Mouse (Mus musculus): ENCODE measurements around the gene Abcf1. TPM values are rescaled to one million over a fixed set of nuclear protein-coding genes. Genes with fewer than 3 reads are reported as not detected.
A peak's percentile ranks its signal among the peaks of the same experiment; 100 is the strongest.
"Not testable (repeated sequence)": the region's sequence is repeated elsewhere in the genome, so short reads cannot be mapped to it uniquely, and the experiment has no call there.

The Abcf1 gene
- total RNA-seq, 2 experiments from 2014 or later: 96.2 to 107 TPM

- peak; percentile 68 to 92 for DNase-seq (ENCODE audit: low spot score in 2 of 2)
These were observed 10.1 kb upstream of the Abcf1 start, which contains the start of the genes Gnl1 and Prr3 for GRCm38 (mm10) chr17:35979401-35980362. Gene Gnl1 (plus strand): TSS chr17:35979851. Gene Prr3 (minus strand): TSS chr17:35980236.

GRCm38 (mm10) chr17:35978811-35979400, 9.3 kb upstream of the Abcf1 start:
- peak in 1 of 2 experiments; percentile 28 for DNase-seq (ENCODE audit: low spot score in 2 of 2)

- DNase-seq (ENCODE audit: low spot score in 2 of 2): no peak
These were observed 2.6 kb upstream of the Abcf1 start for GRCm38 (mm10) chr17:35972131-35972530.

DNA sequence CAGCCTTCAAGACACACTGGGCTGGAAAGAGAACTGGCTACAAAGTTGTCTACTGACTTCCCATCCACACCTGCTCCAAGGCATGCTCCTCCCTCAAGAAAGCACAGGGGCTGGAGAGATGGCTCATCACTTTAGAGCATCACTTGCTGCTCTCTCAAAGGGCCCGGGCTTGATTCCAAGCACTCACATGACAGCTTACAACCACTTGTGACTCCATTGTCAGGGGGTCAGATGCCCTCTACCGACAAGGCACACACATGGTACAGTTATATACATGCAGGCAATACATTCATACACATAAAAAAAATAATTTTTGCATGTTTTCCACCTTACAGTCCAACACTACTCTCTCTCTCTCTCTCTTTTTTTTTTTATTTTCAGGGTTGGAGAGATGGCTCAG, 1.9 kb downstream of the Abcf1 start:
- no peak for DNase-seq (ENCODE audit: low spot score in 2 of 2)

GRCm38 (mm10) chr17:35963279-35963678, 6.3 kb downstream of the Abcf1 start:
- no peak for DNase-seq (ENCODE audit: low spot score in 2 of 2)

GRCm38 (mm10) chr17:35958533-35959223, 10.9 kb downstream of the Abcf1 start:
- DNase-seq (ENCODE audit: low spot score in 2 of 2): no peak

DNA sequence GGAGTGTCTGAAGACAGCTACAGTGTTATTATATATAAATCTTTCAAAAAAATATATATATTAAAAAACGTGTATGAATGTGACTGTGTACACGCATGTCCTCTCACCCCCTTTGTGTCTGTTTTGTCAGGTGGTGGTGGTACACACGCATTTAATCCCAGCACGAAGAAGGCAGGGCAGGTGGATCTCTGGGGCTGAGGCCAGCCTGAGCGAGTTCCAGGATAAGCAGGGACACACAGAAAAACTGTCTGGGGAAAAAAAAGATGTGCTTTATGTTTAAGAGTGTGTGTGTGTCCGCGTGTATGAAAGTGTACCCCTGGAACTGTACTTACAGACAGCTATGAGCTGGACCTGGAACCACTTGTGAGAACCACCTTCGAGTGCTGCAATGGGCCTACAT, 14.9 kb downstream of the Abcf1 start:
- DNase-seq (ENCODE audit: low spot score in 2 of 2): no peak

DNA sequence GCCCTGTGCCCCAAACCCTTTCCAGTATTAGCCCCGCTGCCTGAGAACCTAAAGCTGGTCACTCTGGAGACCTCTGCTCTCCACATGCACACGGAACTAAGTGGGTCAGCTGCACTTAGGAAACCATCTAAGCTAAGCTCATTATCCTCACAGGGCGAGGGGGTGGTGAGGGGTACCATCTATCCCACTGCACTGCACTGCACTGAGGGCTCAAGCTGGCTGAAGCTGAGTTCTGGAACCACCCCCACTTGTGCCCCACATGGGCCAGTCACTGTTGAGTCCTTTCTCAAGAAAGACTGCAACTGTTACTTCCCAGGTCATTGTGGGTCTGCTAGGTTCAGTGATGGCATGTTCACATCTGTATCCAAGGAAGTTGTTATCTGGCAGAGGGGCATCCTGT, 17.0 kb downstream of the Abcf1 start:
- DNase-seq (ENCODE audit: low spot score in 2 of 2): not testable (repeated sequence)

DNA sequence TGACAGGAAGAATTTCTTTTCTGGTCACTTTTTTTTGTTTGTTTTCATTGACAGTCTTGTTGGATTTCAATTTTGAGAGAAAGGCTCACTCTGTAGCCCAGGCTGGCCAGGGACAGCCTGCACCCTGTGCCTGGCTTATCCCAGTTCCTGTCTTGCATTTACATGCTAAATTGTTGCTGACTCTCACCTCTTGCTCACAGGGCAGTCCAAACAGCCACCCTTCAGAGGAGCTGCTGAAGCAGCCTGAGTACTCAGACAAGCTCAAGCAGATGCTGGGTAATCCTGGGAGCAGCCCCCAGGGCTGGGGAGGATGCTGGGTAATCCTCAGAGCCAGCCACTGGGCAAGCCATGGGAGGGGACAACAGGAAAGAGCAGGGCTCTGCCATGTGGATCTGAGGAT, 18.6 kb downstream of the Abcf1 start:
- not testable (repeated sequence) for DNase-seq (ENCODE audit: low spot score in 2 of 2)

GRCm38 (mm10) chr17:35939941-35940340, 29.6 kb downstream of the Abcf1 start:
- no peak for DNase-seq (ENCODE audit: low spot score in 2 of 2)

DNA sequence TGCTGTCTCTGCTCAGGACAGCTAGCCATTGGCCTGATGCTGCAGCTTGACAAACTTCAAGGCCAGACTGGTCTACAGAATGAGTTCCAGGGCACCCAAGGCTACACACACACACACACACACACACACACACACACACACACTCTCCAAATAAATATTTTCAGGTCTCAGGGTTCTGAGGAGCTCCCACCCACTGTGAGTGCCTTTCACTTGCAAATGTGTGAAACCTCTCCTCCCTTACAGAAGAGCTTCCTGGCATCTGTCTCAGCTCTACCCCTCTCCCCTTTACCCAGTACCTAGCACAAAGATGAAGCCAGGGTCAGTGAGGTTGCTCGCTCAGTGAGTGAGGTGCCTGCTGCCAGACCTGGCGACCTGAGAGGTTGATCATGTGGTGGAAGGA, 30.5 kb downstream of the Abcf1 start:
- no peak for DNase-seq (ENCODE audit: low spot score in 2 of 2)

GRCm38 (mm10) chr17:35937700-35938348, 31.7 kb downstream of the Abcf1 start:
- DNase-seq (ENCODE audit: low spot score in 2 of 2): no peak

- DNase-seq (ENCODE audit: low spot score in 2 of 2): not testable (repeated sequence)
These were observed 33.8 kb downstream of the Abcf1 start for GRCm38 (mm10) chr17:35935763-35936162.

DNA sequence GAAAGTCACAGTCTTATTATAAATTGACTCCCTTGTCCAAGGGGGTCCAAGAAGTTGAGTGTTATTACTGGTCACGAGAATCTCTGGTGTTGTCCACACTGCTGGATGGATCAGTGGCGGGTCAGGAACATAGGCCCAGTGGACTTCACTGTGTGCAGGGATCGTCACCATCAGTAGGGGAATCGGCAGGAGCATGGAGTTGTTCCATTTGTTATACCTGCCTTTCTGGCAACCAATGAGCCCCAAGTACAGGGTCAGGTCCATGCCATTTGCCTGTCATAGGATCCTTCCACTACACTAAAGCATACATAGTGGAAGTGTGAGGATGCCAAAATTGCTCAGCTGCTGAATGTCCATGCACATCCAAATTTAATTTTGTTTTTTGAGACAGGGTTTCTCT, 37.0 kb downstream of the Abcf1 start:
- no peak for DNase-seq (ENCODE audit: low spot score in 2 of 2)

GRCm38 (mm10) chr17:35930627-35931026, 38.9 kb downstream of the Abcf1 start:
- DNase-seq (ENCODE audit: low spot score in 2 of 2): no peak

DNA sequence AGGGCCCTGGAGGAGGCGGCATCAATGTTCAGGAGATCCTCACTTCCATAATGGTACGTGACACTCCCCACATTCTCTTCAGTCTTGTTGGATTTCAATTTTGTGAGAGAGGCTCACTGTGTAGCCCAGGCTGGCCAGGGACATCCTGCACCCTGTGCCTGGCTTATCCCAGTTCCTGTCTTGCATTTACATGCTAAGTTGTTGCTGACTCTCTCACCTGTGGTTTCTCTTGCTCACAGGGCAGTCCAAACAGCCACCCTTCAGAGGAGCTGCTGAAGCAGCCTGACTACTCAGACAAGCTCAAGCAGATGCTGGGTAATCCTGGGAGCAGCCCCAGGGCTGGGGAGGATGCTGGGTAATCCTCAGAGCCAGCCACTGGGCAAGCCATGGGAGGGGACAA, 40.0 kb downstream of the Abcf1 start:
- DNase-seq (ENCODE audit: low spot score in 2 of 2): no peak

- no peak for DNase-seq (ENCODE audit: low spot score in 2 of 2)
These were observed 42.1 kb downstream of the Abcf1 start for GRCm38 (mm10) chr17:35927471-35927870.

- DNase-seq (ENCODE audit: low spot score in 2 of 2): no peak
These were observed 46.3 kb downstream of the Abcf1 start for GRCm38 (mm10) chr17:35923281-35923680.

DNA sequence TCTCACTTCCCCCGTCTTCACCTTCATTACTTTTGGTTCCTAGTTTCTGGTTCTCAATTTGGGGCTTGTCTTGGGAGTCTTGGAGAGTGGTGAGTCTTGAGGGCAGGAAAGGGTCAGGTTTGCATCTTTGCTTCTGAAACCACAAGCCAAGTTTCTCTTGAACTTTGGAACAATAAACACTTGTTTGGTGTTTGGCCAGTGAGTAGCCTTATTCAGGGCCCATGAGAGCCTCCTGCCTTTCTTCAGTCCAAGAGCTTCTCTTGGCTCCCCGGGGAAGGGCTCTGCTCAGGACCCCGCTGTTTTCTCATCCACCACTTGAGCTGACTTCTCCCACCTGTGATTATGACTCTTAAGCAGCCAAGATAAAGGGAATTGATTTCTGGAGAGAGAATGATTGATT, 47.0 kb downstream of the Abcf1 start:
- no peak for DNase-seq (ENCODE audit: low spot score in 2 of 2)

DNA sequence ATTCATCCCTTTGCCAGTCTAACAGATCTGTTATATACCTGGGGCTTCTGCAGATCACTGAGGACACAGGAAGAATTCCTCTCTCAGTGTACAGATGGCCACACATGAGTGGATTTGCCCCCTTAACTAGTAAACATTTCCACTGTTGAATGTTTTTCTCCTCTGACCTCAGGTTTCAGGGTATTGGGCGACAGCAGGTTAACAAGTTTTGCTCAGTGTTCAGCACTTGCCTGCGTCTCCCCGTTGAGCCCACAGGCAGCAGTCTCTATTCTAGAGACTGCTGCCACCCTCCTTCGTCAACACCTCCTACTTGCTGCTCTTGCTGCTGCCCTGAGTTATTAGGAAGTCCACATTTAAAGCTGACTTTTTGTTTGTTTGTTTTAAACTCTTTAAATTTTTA, 47.9 kb downstream of the Abcf1 start:
- no peak for DNase-seq (ENCODE audit: low spot score in 2 of 2)

DNA sequence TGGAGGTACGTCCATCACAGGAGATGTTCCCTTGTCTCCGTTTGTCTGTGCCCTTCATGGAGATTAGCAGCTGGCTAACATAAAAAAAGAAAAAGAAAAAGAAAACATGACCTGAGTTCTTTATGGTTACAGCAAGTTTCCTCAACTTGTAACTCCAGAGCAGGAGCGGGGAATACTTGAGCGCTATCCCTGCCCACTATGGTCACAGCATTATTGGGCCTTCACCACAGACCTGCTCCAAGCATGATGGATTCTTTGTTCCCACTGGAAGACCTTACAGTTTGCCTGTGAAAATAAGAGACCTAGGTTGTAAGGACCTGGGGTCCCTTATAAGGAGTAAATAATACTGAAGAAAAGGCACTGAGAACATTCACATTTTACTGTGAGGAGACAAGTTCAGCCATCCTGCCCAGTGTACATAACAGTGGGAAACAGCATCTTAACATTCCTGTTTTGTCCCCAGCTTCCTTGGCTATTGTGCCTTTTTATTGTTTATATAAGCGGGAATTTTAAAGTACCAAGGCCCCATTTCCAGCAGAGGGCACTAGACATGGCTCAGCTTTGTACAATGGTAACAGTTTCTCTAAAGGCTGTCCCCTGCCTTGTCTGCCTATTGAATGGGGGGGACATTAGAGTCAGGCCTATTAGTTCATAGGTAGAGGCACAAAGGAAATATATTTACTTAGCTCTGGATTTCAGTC, 48.5 kb downstream of the Abcf1 start:
- no peak for DNase-seq (ENCODE audit: low spot score in 2 of 2)
